Mouse (Mus musculus): ENCODE data around the gene Camkk1. TPM values are rescaled to one million over a fixed set of nuclear protein-coding genes. Genes with fewer than 3 reads are reported as not detected.

The Camkk1 gene
- total and polyA plus RNA-seq, 2 experiments from 2014 or later: 0.68 to 4.9 TPM

DNA sequence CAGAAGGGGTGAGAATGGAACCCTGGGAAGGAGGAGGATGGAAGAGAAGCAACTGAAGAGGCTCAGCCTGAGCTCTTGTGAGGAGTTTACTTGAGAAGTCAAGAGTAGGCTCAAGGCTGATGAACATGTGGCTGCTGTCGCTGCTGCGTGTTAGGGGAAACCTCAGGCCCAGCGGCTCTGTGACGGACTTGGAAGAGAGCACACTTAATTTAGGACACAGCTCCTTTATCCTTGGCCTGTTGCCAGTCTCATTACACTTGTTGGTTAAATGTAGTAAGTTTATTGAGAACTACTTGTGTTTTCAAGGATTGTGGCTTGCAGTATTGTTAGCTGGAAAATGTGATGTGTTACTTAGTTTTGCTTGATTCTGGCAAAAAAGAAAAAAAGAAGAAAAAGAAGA, 57.9 kb downstream of the Camkk1 start:
- Histone ChIP-seq H3K9me3 (replicated peaks; ENCODE audit: control insufficient read depth, low read length) (no peaks in the 10 kb centered on the region), H3K4me3 (ENCODE audit: low read depth, low read length) (no peak overlapping the region), H3K36me3 (replicated peaks; ENCODE audit: control insufficient read depth, insufficient read depth, low read length) (peaks cover 91% of the 10 kb centered on the region), H3K27me3 (ENCODE audit: control insufficient read depth, insufficient read depth, low read length) (no peaks in the 10 kb centered on the region), H3K9ac (replicated peaks; ENCODE audit: low read depth, low read length) (no peak overlapping the region), H3K27ac (ENCODE audit: low read depth) (no peak overlapping the region), H3K4me1 (ENCODE audit: control insufficient read depth, insufficient read depth) (no peaks in the 10 kb centered on the region), H3K4me2 (ENCODE audit: low read depth, low read length) (no peak overlapping the region)
- WGBS: 25% methylated on average over 4 of the region's 4 CpGs
- no peak for ATAC-seq (ENCODE audit: insufficient read depth, low read depth)
- TF ChIP-seq EP300 (IDR thresholded peaks at IDR 0.05; ENCODE audit: low read depth) (no peak), CTCF (IDR thresholded peaks at IDR 0.05; ENCODE audit: low read depth) (no peak)
- DNase-seq (ENCODE audit: low spot score): no peak

DNA sequence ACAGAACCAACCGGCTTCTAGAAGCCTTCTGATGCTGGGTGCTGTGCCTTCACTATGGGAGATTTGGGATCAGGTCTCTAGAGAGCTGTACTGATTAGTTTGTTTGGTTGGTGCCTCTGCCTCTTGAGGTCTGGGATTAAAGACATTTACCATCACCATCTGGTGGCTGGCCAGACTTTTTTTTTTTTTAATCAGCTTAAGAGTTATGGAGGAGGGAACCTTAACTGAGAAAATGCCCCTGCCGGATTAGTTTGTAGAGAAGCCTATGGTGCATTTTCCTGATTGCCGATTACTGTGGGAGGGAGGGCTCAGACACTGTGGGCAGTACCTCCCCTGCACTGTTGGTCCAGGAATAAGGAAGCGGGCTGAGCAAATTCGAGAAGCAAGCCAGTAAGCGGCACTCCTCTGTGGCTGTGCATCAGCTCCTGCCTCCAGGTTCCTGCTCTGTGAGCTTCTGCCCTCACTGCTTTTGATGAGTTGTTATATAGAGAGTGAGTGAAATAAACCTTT, 58.5 kb downstream of the Camkk1 start:
- Histone ChIP-seq H3K4me1 (ENCODE audit: control insufficient read depth, insufficient read depth) (no peaks in the 10 kb centered on the region), H3K27ac (ENCODE audit: low read depth) (no peak overlapping the region), H3K4me3 (ENCODE audit: low read depth, low read length) (no peak overlapping the region), H3K27me3 (ENCODE audit: control insufficient read depth, insufficient read depth, low read length) (no peaks in the 10 kb centered on the region), H3K9ac (replicated peaks; ENCODE audit: low read depth, low read length) (no peak overlapping the region), H3K36me3 (replicated peaks; ENCODE audit: control insufficient read depth, insufficient read depth, low read length) (peaks cover 93% of the 10 kb centered on the region), H3K4me2 (ENCODE audit: low read depth, low read length) (no peak overlapping the region), H3K9me3 (replicated peaks; ENCODE audit: control insufficient read depth, low read length) (no peaks in the 10 kb centered on the region)
- TF ChIP-seq EP300 (IDR thresholded peaks at IDR 0.05; ENCODE audit: low read depth): no peak
- no peak for TF ChIP-seq CTCF (IDR thresholded peaks at IDR 0.05; ENCODE audit: low read depth)
- ATAC-seq (ENCODE audit: insufficient read depth, low read depth) (no peak), DNase-seq (ENCODE audit: low spot score) (no peak)
- 85% methylated on average over 6 of the region's 6 CpGs for WGBS

- H3K27me3 ChIP-seq (ENCODE audit: control insufficient read depth, insufficient read depth, low read length): no peaks in the 10 kb centered on the region
- no peak overlapping the region for H3K9ac ChIP-seq (replicated peaks; ENCODE audit: low read depth, low read length)
- TF ChIP-seq CTCF (IDR thresholded peaks at IDR 0.05; ENCODE audit: low read depth): no peak
- TF ChIP-seq EP300 (IDR thresholded peaks at IDR 0.05; ENCODE audit: low read depth): no peak
- no peak overlapping the region for H3K27ac ChIP-seq (ENCODE audit: low read depth)
- peaks cover 83% of the 10 kb centered on the region for H3K36me3 ChIP-seq (replicated peaks; ENCODE audit: control insufficient read depth, insufficient read depth, low read length)
- H3K4me1 ChIP-seq (ENCODE audit: control insufficient read depth, insufficient read depth): no peaks in the 10 kb centered on the region
- no peaks in the 10 kb centered on the region for H3K9me3 ChIP-seq (replicated peaks; ENCODE audit: control insufficient read depth, low read length)
- no peak for ATAC-seq (ENCODE audit: insufficient read depth, low read depth)
- 89% methylated on average over 8 of the region's 8 CpGs for WGBS
- H3K4me3 ChIP-seq (ENCODE audit: low read depth, low read length): no peak overlapping the region
- H3K4me2 ChIP-seq (ENCODE audit: low read depth, low read length): no peak overlapping the region
- DNase-seq (ENCODE audit: low spot score): no peak
These were observed 59.8 kb downstream of the Camkk1 start for GRCm38 (mm10) chr11:73078615-73079014.

GRCm38 (mm10) chr11:73080306-73080705, 61.5 kb downstream of the Camkk1 start:
- ATAC-seq (ENCODE audit: insufficient read depth, low read depth): no peak
- TF ChIP-seq EP300 (IDR thresholded peaks at IDR 0.05; ENCODE audit: low read depth) (no peak), CTCF (IDR thresholded peaks at IDR 0.05; ENCODE audit: low read depth) (no peak)
- WGBS: 78% methylated on average over 3 of the region's 3 CpGs

DNA sequence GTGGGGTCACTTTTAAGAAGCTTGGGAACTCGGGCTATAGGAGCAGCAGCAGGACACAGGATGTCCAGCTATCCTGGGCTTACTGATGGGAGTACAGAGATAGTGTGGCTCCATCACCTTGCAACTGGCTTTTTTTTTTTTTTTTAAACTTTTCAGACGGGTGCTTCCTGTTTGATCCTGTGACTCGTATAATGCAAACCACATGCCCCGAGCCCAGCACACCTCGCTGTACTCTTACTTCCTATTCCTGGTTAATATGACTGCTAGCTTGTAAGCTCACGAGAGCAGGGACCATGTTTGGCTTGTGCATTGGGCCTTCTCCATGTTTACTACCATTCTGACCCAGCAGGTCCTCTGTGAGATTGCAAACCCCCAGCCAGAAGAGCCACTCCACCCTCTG, 65.5 kb downstream of the Camkk1 start:
- WGBS: 72% methylated on average over 6 of the region's 6 CpGs

More at GRCm38 (mm10) chr11:73080306-73080705, 61.5 kb downstream of the Camkk1 start:
- peaks cover 76% of the 10 kb centered on the region for H3K36me3 ChIP-seq (replicated peaks; ENCODE audit: control insufficient read depth, insufficient read depth, low read length)
- H3K9ac ChIP-seq (replicated peaks; ENCODE audit: low read depth, low read length): no peak overlapping the region
- H3K27ac ChIP-seq (ENCODE audit: low read depth): no peak overlapping the region
- no peaks in the 10 kb centered on the region for H3K9me3 ChIP-seq (replicated peaks; ENCODE audit: control insufficient read depth, low read length)
- H3K4me2 ChIP-seq (ENCODE audit: low read depth, low read length): no peak overlapping the region
- no peak for DNase-seq (ENCODE audit: low spot score)
- H3K27me3 ChIP-seq (ENCODE audit: control insufficient read depth, insufficient read depth, low read length): no peaks in the 10 kb centered on the region
- H3K4me1 ChIP-seq (ENCODE audit: control insufficient read depth, insufficient read depth): peaks cover 2% of the 10 kb centered on the region; the same call in 1 of the 2 replicates
- no peak overlapping the region for H3K4me3 ChIP-seq (ENCODE audit: low read depth, low read length)

GRCm38 (mm10) chr11:73084804-73085231, 66.0 kb downstream of the Camkk1 start:
- no peaks in the 10 kb centered on the region for H3K27me3 ChIP-seq (ENCODE audit: control insufficient read depth, insufficient read depth, low read length)
- H3K27ac ChIP-seq (ENCODE audit: low read depth): peak overlapping the region; percentile 16; the same call in 1 of the 2 replicates
- ATAC-seq (ENCODE audit: insufficient read depth, low read depth) (peak; percentile 12; the same call in 1 of the 2 replicates), DNase-seq (ENCODE audit: low spot score) (no peak)
- H3K9me3 ChIP-seq (replicated peaks; ENCODE audit: control insufficient read depth, low read length): no peaks in the 10 kb centered on the region
- no peak overlapping the region for H3K9ac ChIP-seq (replicated peaks; ENCODE audit: low read depth, low read length)
- WGBS: 55% methylated on average over 10 of the region's 10 CpGs
- H3K4me2 ChIP-seq (ENCODE audit: low read depth, low read length): no peak overlapping the region
- TF ChIP-seq EP300 (IDR thresholded peaks at IDR 0.05; ENCODE audit: low read depth) (no peak), CTCF (IDR thresholded peaks at IDR 0.05; ENCODE audit: low read depth) (no peak)
- peaks cover 35% of the 10 kb centered on the region for H3K36me3 ChIP-seq (replicated peaks; ENCODE audit: control insufficient read depth, insufficient read depth, low read length)
- H3K4me1 ChIP-seq (ENCODE audit: control insufficient read depth, insufficient read depth): peaks cover 18% of the 10 kb centered on the region
- H3K4me3 ChIP-seq (ENCODE audit: low read depth, low read length): no peak overlapping the region

More for the DNA sequence above, 65.5 kb downstream of the Camkk1 start:
- H3K9ac ChIP-seq (replicated peaks; ENCODE audit: low read depth, low read length): no peak overlapping the region
- no peaks in the 10 kb centered on the region for H3K27me3 ChIP-seq (ENCODE audit: control insufficient read depth, insufficient read depth, low read length)
- 0 out of 2 replicates have a peak overlapping the region, but pooled peaks have one; percentile 34 for H3K27ac ChIP-seq (ENCODE audit: low read depth)
- ATAC-seq (ENCODE audit: insufficient read depth, low read depth): no peak
- TF ChIP-seq CTCF (IDR thresholded peaks at IDR 0.05; ENCODE audit: low read depth) (no peak), EP300 (IDR thresholded peaks at IDR 0.05; ENCODE audit: low read depth) (no peak)
- H3K9me3 ChIP-seq (replicated peaks; ENCODE audit: control insufficient read depth, low read length): no peaks in the 10 kb centered on the region
- peaks cover 18% of the 10 kb centered on the region for H3K4me1 ChIP-seq (ENCODE audit: control insufficient read depth, insufficient read depth)
- H3K4me3 ChIP-seq (ENCODE audit: low read depth, low read length): no peak overlapping the region
- H3K4me2 ChIP-seq (ENCODE audit: low read depth, low read length): no peak overlapping the region
- DNase-seq (ENCODE audit: low spot score): no peak
- peaks cover 40% of the 10 kb centered on the region for H3K36me3 ChIP-seq (replicated peaks; ENCODE audit: control insufficient read depth, insufficient read depth, low read length)
